Mouse (Mus musculus): ENCODE measurements around the gene Calr4. TPM values are rescaled to one million over a fixed set of nuclear protein-coding genes. Genes with fewer than 3 reads are reported as not detected.

Calr4 gene
- polyA plus RNA-seq (2015; fragmentation: Nextera tagmentation; extraction: Ambion mirVana): 0.05 TPM in 1 of 2 replicates, not detected in the other

DNA sequence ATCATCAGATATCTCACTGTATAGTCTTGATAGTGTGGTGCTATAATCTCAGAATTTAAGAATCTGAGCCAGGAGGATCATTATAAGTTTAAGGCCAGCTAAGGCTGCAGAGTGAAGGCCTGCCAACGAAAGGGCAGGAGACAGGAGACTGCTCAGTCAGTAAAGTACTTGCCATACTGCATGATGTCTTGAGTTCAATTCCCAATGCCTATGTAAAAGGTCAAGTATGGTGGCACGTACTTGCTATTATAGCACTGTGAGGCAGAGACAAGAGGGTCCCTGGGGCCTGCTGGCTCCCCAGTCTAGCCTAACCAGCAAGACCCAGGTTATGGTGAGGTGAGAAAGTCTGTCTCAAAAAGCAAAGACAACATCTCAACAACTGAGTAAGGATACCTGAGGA lies at the start of gene Calr4:
Gene Calr4 (plus strand): TSS at position 301 of the 400 bp plus-strand sequence.
- Histone ChIP-seq H3K27ac (replicated peaks) (no peak within 1 kb of the TSS), H3K27me3 (ENCODE audit: control insufficient read depth, insufficient read depth, low read length) (no peaks in the 10 kb centered on the region), H3K9me3 (ENCODE audit: control insufficient read depth, low read length) (no peaks in the 10 kb centered on the region), H3K4me1 (replicated peaks; ENCODE audit: control insufficient read depth, insufficient read depth) (no peaks in the 10 kb centered on the region), H3K4me2 (replicated peaks; ENCODE audit: low read depth) (no peak within 1 kb of the TSS), H3K36me3 (ENCODE audit: control insufficient read depth, insufficient read depth, low read length) (no peaks in the 10 kb centered on the region), H3K4me3 (ENCODE audit: low read depth, low read length) (no peak within 1 kb of the TSS), H3K9ac (ENCODE audit: low read length) (no peak within 1 kb of the TSS)
- WGBS: 74% methylated on average over 2 of the region's 2 CpGs
- DNase-seq (ENCODE audit: low spot score) (no peak), ATAC-seq (ENCODE audit: low FRiP score, low TSS enrichment) (no peak)
- no peak for TF ChIP-seq EP300 (optimal IDR thresholded peaks at IDR 0.05)
- no peak for TF ChIP-seq CTCF (IDR thresholded peaks at IDR 0.05; ENCODE audit: low read depth)

DNA sequence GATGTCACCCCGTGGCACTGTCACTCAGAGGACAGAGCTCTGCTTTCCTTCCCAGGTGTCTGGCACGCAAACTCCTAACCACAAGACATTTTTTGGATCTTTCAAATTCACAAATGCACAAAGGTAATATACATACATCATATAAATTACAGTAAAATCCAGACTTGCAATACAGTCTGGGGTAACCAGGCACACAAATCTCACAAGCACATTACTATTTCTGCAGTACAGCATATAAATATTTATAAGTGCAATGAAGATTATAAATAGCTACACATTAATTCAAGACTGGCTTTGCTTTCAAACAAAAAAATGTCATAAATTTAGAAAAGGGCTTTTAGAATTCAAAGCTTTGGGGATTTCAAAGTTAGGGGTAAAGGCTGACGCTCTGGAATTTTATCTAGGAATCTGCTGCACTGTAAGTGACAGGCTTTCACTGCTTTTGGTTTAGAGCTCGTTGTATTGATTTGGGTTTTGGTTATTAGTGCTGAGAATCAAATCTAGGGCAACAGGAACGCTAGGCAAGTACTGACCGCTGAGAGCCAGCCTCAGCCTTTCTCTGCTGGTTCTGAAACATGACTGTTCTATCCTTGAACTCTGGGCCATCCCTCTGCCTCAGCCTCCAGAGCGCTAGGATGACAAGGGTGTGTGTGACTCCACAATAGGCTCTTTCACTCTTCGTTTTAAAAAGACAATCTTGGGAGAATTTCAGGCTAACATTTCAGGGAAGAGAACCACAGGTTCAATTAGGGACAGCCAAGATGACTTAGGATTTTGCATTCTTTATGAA lies 48.5 kb upstream of the Calr4 start:
- no peaks in the 10 kb centered on the region for H3K27me3 ChIP-seq (ENCODE audit: control insufficient read depth, insufficient read depth, low read length)
- no peak overlapping the region for H3K4me2 ChIP-seq (replicated peaks; ENCODE audit: low read depth)
- DNase-seq (ENCODE audit: low spot score) (no peak), ATAC-seq (ENCODE audit: low FRiP score, low TSS enrichment) (no peak)
- no peaks in the 10 kb centered on the region for H3K36me3 ChIP-seq (ENCODE audit: control insufficient read depth, insufficient read depth, low read length)
- H3K27ac ChIP-seq (replicated peaks): no peak overlapping the region
- H3K9ac ChIP-seq (ENCODE audit: low read length): no peak overlapping the region
- no peak overlapping the region for H3K4me3 ChIP-seq (ENCODE audit: low read depth, low read length)
- TF ChIP-seq EP300 (optimal IDR thresholded peaks at IDR 0.05): no peak
- no peak for TF ChIP-seq CTCF (IDR thresholded peaks at IDR 0.05; ENCODE audit: low read depth)
- no peaks in the 10 kb centered on the region for H3K4me1 ChIP-seq (replicated peaks; ENCODE audit: control insufficient read depth, insufficient read depth)
- 56% methylated on average over 8 of the region's 8 CpGs for WGBS
- H3K9me3 ChIP-seq (ENCODE audit: control insufficient read depth, low read length): no peaks in the 10 kb centered on the region

DNA sequence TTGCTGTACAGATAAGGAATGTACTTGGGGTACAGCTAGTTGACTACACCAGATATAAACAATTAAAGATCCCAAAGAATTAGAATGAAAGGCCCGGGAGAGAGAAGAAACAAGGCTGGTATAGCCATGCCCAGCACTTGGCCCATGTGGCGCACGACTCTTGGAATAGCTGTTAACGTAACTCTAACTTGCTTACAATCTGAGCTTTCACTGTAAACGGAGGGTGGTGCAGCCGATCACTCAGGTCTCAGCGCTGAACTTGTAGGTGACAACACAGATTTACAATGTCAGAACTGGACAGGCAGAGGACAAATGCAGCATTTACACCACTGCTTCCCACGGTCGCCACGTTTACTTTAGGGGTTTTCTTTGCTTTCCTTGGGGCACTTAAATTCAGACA lies 42.7 kb upstream of the Calr4 start:
- Histone ChIP-seq H3K4me1 (replicated peaks; ENCODE audit: control insufficient read depth, insufficient read depth) (no peaks in the 10 kb centered on the region), H3K4me2 (replicated peaks; ENCODE audit: low read depth) (no peak overlapping the region), H3K4me3 (ENCODE audit: low read depth, low read length) (no peak overlapping the region), H3K27me3 (ENCODE audit: control insufficient read depth, insufficient read depth, low read length) (no peaks in the 10 kb centered on the region), H3K27ac (replicated peaks) (no peak overlapping the region), H3K9ac (ENCODE audit: low read length) (no peak overlapping the region), H3K36me3 (ENCODE audit: control insufficient read depth, insufficient read depth, low read length) (no peaks in the 10 kb centered on the region), H3K9me3 (ENCODE audit: control insufficient read depth, low read length) (no peaks in the 10 kb centered on the region)
- WGBS: 41% methylated on average over 10 of the region's 10 CpGs
- ATAC-seq (ENCODE audit: low FRiP score, low TSS enrichment): no peak
- TF ChIP-seq CTCF (IDR thresholded peaks at IDR 0.05; ENCODE audit: low read depth) (no peak), EP300 (optimal IDR thresholded peaks at IDR 0.05) (no peak)
- no peak for DNase-seq (ENCODE audit: low spot score)

DNA sequence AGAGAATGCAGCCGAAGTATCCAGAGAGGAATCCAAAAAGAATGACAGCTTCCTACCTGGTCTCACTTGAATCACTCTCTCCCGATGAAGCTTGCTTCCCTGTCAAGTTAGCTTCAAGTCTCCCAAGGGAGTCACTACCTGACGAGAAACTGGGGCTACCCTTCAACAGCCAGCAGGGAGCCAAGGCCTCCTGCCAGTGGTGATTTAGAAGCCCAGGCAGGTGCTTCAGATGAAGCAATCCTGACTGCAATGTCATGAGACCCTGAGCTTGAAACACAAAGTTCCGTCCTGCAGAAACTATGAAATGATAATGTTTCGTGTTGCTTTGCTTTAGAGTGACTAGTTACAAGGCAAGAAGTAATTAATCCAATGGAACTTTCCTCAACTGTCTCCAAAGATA lies 40.4 kb upstream of the Calr4 start:
- no peak overlapping the region for H3K4me3 ChIP-seq (ENCODE audit: low read depth, low read length)
- no peak overlapping the region for H3K4me2 ChIP-seq (replicated peaks; ENCODE audit: low read depth)
- ATAC-seq (ENCODE audit: low FRiP score, low TSS enrichment): no peak
- H3K27ac ChIP-seq (replicated peaks): no peak overlapping the region
- no peak overlapping the region for H3K9ac ChIP-seq (ENCODE audit: low read length)
- no peaks in the 10 kb centered on the region for H3K36me3 ChIP-seq (ENCODE audit: control insufficient read depth, insufficient read depth, low read length)
- no peaks in the 10 kb centered on the region for H3K9me3 ChIP-seq (ENCODE audit: control insufficient read depth, low read length)
- no peak for DNase-seq (ENCODE audit: low spot score)
- no peaks in the 10 kb centered on the region for H3K27me3 ChIP-seq (ENCODE audit: control insufficient read depth, insufficient read depth, low read length)
- no peaks in the 10 kb centered on the region for H3K4me1 ChIP-seq (replicated peaks; ENCODE audit: control insufficient read depth, insufficient read depth)
- TF ChIP-seq EP300 (optimal IDR thresholded peaks at IDR 0.05): no peak
- no peak for TF ChIP-seq CTCF (IDR thresholded peaks at IDR 0.05; ENCODE audit: low read depth)
- WGBS: 84% methylated on average over 5 of the region's 5 CpGs

DNA sequence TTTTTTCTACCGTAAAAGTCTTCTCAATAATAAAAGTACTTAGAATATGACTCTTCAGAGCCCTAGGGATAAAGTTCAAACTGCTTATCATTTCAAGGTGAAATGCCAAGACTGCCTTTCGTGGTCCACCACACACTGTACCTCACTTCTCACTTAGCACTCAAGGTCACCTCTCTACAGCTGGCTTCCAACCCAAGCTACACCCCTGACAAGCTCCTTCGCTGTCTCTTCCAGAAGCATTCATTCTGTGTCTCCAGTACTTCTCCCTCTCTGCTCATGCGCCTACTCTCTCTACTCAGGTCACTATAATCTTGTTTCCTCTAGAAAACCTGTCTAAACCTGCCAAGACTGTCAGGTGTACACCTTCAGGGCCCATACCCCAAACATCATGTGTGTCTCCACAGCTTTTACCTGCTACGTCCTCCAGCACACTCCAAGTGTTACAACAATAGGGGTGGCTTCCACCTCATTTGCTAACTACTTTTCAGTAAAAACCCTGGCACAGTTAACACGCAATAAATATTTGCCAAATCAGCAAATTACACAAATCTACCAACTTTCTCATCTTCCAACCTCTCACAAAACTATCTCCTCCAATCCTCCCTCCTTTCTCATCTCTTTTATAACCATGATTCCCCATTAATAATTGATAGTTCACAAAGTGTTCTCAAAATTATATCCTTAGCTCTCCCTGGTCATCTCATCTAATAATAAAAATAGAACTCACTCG lies 38.2 kb upstream of the Calr4 start:
- WGBS: 76% methylated on average over 7 of the region's 7 CpGs
- no peak overlapping the region for H3K4me2 ChIP-seq (replicated peaks; ENCODE audit: low read depth)
- H3K27me3 ChIP-seq (ENCODE audit: control insufficient read depth, insufficient read depth, low read length): no peaks in the 10 kb centered on the region
- no peaks in the 10 kb centered on the region for H3K4me1 ChIP-seq (replicated peaks; ENCODE audit: control insufficient read depth, insufficient read depth)
- H3K27ac ChIP-seq (replicated peaks): no peak overlapping the region
- H3K4me3 ChIP-seq (ENCODE audit: low read depth, low read length): no peak overlapping the region
- H3K9me3 ChIP-seq (ENCODE audit: control insufficient read depth, low read length): no peaks in the 10 kb centered on the region
- no peaks in the 10 kb centered on the region for H3K36me3 ChIP-seq (ENCODE audit: control insufficient read depth, insufficient read depth, low read length)
- peak; percentile 38; the same call in 1 of the 2 replicates for ATAC-seq (ENCODE audit: low FRiP score, low TSS enrichment)
- TF ChIP-seq CTCF (IDR thresholded peaks at IDR 0.05; ENCODE audit: low read depth): no peak
- no peak for TF ChIP-seq EP300 (optimal IDR thresholded peaks at IDR 0.05)
- no peak for DNase-seq (ENCODE audit: low spot score)
- H3K9ac ChIP-seq (ENCODE audit: low read length): no peak overlapping the region

DNA sequence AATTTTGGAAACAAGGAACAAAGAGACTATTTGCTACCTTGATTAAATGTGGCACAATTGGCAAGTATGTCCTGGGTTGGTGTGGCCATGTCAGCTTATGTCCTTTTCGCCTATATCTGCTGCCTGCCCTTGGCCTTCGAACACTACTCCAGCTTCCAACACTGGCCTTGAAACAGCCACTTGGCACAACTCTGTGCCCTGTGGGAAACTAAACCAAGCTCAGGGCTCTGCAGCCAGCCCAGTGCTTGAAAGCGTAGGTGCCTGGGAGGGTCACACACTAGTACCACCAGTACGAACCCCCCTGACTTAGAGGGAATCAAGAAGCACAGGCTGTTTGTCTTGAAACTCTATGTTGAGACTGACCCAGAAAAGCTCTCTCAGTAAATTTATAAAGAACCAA lies 35.2 kb upstream of the Calr4 start:
- H3K27me3 ChIP-seq (ENCODE audit: control insufficient read depth, insufficient read depth, low read length): no peaks in the 10 kb centered on the region
- H3K9me3 ChIP-seq (ENCODE audit: control insufficient read depth, low read length): no peaks in the 10 kb centered on the region
- DNase-seq (ENCODE audit: low spot score): no peak
- no peak overlapping the region for H3K4me3 ChIP-seq (ENCODE audit: low read depth, low read length)
- no peak overlapping the region for H3K27ac ChIP-seq (replicated peaks)
- TF ChIP-seq CTCF (IDR thresholded peaks at IDR 0.05; ENCODE audit: low read depth): no peak
- 98% methylated on average over 4 of the region's 4 CpGs for WGBS
- ATAC-seq (ENCODE audit: low FRiP score, low TSS enrichment): no peak
- no peak overlapping the region for H3K9ac ChIP-seq (ENCODE audit: low read length)
- H3K36me3 ChIP-seq (ENCODE audit: control insufficient read depth, insufficient read depth, low read length): no peaks in the 10 kb centered on the region
- no peaks in the 10 kb centered on the region for H3K4me1 ChIP-seq (replicated peaks; ENCODE audit: control insufficient read depth, insufficient read depth)
- no peak overlapping the region for H3K4me2 ChIP-seq (replicated peaks; ENCODE audit: low read depth)

Data from stomach, postnatal 0 days (tissue).